Mouse (Mus musculus) adrenal gland, adult 2 months (tissue): ENCODE measurements around the gene B4galt2. TPM values are rescaled to one million over a fixed set of nuclear protein-coding genes. Genes with fewer than 3 reads are reported as not detected.

ENCODE experiments used
- DNase-seq: peaks from one replicate; pipeline ENCODE4 v3.0.0; 2021
- polyA plus RNA-seq: library from polyadenylated mRNA; depleted of rRNA; stranded (reverse); fragments of >200 nt; gene quantifications from 2 replicates; pipeline ENCODE4 v1.2.3, GENCODE M21; 2012
- total RNA-seq, 2 experiments: library from RNA; stranded (reverse); gene quantifications; 2 replicates each; pipeline ENCODE4 v1.2.3; 2021

Gene B4galt2
- total and polyA plus RNA-seq, 3 experiments, result 8.7 to 65.8 (median 12.1) TPM

DNA sequence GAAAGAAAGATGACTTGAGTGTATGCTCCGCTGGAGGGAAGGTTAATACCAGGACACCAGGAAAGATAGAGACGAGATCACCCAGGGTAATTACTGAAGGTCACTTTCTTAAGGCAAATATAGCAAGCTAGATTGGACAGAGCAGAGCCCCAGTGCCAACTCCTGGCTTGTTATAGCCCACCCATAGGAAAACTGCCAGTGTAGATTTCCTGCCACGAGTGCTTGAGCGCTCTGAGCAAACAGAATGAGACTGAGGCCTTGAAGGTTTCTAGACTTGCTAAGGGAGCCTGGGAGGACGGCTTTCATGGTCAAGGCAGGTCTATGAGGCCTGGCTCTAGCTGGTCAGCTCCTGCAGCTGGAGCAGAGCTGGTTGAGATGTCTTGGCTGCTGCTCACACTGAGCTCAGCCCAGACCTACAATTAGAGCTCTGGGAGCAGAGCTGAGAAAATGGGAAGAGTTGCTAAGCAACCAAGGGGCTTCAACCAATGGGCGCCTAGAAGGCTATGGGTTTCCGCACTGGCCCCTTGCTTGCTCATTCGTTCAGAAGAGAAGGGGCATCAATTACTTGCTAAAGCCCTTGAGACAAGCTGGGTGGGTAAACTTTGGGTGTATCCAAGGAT is 25.7 kb upstream of the B4galt2 start:
- no peak for DNase-seq

DNA sequence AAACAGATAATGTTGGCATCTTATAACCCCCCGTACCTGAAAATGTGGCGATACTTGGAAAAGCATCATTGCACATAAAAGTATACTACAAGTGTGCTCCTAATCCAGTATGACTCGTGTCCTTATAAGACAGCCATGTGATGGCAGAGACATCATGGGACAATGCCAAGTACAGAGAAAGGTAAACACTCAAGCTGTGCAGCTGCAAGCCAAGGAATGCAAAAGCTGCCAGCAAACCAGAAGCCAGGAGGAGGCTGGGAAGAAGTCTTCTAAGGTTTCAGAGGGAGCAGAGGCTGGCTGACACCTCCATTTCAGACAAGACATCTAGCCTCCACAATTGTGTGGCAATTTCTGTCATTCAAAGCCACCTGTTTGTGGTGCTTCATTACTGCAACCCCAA is 22.9 kb upstream of the B4galt2 start:
- no peak for DNase-seq

DNA sequence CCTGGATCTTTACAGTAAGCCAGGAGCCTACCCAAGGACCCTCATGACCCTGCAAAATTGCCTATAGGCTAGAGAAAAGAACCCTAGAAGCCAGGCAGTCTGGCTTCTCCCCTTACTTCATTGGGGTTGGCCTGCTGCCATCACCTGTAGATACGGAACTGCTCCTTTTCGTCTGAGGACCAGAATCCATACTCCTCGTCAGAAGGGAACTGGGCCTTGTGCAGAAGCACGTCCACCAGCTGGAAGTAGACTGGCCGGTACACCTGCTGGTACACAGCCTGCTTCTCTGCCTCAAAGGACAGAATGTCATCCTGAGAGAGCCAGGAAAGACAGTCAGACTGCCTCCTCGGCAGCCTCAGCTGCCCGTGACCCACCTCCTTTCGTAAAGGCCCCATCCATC is 21.5 kb upstream of the B4galt2 start:
- no peak for DNase-seq

DNA sequence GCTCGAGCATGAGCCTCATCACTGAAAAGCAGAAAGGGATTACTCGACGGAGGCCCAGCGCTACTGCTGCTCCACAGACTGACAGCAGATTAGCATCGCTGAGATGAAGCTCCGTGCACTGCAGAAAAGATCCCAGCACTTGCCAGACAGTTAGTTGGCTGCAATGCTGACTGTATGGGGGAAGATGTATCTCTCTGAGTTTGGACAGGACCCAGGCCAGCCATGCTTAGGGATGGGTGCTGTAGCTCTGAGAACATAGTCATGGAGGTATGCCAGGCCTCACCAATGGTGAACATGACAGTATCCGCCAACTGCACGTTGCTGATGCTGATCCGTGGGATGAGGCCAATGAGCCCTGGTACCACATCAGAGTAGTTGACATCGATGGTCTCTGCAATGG is 20.8 kb upstream of the B4galt2 start:
- no peak for DNase-seq

DNA sequence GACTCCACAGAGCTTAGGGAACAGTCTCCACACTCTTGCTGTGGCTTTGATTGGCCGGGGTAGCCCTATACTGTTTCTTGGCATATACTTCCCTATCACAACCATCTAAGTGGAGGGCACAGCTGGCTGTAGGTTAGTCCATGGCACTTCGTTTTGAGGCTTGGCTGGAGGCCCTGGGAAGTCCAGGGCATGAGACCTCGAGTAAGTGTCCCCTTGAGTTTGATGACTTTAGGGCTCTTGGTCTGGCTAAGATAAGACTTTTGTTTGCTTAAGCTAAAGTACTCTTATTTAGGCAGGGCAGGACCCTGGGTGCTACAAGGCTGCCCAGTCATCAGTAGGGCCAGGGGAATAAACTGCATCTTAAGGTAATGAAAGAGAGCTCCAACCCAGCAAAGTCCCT is 14.8 kb upstream of the B4galt2 start:
- DNase-seq, result no peak

DNA sequence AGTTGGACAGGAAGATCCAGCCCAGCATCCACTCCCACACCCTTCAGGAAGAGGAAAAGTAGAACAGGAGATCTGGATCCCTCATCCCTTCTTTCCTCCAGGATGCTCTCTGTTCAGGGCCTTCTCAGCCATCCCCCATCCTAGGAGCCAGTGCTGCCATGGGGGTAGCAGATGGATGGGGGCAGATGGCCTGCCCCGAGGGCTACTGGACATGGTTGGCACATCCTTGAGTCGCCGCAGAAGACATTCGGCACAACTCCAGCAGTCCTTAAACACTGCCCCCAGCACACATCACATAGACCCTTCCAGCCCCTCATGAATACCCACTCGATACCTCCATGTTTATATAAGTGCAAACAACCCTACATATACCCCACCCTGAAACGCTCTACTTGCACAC is 12.7 kb upstream of the B4galt2 start:
- DNase-seq, result no peak

DNA sequence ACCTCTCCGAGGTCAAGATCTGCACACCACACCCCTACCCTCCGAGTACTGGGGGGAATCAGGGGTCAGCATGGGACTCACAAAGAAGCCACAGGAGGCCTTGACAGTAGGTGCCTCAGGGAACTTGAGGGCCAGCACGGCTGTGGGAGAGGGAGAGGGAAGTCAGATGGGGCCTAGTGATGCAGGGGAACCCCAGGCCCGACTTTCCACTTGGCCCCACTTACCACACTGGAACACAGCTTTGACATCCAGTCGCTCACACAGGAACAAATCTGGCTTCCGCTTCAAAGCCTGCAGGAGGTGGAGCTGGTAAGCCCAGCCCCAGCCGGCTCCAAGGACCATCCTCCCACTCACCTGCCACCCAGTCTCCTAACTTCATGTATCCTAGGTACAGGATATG is 12.1 kb upstream of the B4galt2 start:
- no peak for DNase-seq

DNA sequence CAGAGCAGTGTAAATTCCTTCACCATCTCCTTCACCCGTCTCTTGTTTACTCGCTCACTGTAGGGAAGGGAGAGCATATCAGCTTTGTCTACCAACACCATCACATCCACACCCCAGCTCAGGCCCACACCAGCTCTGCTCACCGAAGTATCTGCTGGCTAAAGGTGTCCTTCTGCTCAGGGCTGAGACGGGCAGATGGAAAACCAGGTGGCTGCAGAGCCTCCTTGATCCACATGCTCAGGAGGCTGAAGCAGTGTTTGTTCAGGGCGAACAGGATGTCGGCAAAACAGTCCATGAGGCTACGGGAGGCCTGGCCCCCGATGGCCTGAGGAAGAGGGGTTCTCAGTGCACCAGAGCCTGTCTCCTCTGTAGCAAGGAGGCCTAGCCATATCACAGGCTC is 11.3 kb upstream of the B4galt2 start:
- no peak for DNase-seq

DNA sequence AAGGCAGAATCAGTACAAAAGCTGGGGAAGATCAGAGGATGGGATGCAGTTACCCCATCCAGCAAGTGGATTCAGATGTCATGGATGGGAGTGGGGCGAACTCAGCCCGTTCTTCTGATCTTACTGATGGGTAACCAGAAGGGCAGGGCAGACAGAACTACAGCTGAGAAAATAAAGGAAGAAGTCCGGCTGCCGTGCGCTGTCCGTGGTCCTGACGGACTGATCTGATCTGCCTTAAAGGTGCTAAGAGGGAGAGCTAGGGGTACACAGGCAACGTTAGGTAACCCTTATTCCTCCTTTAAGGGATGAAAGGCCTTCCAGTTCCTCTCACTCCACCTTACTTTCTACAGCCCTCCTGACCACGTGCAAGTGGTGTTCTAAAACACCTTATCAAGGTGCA is 10.1 kb upstream of the B4galt2 start:
- peak; percentile 61 for DNase-seq

DNA sequence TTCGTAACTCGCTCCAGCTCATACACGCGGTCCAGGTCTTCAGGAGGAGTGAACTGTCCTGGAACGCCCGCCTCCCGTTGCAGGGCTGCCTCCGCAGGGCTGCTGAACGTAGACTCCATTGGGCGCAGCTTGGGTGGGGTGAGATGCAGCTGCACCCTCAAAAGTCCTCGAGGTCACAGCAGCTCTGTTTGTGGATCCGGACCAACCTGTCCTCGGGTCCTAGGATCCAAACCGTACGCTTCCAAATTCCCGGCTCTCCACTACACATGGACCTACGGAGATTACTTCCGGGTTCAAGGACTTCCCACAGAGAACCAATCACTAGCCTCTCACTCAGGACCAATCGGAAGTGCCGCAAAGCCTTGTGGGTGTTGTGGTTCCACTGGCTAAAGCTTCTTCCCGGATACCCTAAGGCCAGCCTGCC is 8.5 kb upstream of the B4galt2 start, which contains the start of gene Dph2:
Dph2 (minus strand) TSS at position 295 of the 424 bp plus-strand sequence.
- peak; percentile 90 for DNase-seq

DNA sequence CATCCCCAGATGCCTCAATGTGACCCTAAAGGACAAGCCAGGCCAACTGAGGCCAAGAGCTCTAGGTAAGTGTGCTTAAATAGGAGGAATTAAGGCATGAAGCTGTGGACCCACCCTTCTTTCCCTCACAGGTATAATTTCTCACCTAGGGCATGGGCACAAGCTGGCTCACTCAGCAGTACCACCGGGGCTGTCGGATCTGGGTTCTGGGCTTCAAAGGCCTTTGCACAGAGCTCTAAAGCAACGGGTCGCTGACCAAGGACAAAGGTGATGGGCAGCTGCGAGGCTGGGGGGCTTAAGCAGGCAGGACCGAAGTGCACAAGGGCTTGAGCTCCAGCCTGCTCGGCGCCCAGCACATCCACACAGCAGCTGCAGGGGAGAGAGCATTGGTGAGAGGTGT is 7.5 kb upstream of the B4galt2 start:
- DNase-seq, result no peak

DNA sequence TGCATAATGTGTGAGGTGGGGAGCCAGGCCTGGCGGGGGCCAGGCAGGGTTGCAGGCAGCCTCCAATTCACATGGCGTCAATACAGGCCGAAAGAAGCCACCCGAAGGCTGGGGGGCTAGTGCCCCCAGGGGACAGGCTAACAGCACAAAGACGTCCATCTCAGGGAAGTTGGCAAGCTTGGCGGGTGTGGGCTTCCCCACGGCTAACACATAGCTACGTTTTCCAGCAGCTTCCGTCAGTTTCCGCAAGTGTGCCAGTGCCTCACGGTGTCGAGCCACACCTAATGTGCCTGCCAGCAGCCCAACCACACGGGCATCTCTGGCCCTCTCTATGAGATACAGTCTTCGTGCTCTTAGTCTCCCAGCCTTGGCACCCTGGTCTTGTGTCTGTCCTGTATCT is 6.7 kb upstream of the B4galt2 start:
- DNase-seq, result no peak

DNA sequence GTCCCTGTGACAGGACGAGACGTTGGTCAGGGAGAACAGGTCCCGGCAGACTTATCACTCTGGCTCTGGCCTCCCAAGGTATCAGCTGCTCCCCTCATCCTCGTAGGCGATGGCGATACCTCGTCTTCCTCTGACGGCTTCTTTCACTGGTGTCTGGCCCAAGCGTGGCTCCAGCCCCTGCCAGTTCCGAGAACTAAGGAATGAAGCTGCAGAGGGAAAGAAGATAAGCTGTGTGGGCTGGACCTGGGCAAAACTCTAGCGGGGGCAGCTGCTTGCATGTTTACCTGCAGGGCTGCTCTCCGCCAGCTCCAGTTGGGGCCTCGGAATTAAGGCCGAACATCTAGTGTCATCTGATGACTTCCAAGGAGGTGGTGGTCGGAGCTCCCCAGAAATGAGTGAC is 6.2 kb upstream of the B4galt2 start:
- no peak for DNase-seq

DNA sequence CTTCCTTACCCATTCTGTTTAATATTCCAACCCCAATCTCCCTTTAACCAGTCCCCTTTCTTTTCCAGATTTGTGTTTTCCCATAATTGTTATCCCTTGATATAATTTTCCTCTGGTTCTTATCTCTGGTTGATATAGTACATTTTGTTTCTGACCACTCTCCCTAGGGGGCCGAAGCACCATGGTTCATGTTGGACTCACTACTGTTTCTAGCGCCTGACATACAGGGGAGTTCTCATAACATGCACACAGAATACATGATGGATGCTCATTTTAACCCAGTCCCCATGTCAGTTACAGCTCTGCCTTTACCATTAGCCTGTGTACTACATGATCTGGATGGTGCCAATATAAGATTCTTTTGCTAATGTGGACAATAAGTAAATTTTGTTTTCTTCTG is 4.6 kb upstream of the B4galt2 start:
- DNase-seq, result no peak

DNA sequence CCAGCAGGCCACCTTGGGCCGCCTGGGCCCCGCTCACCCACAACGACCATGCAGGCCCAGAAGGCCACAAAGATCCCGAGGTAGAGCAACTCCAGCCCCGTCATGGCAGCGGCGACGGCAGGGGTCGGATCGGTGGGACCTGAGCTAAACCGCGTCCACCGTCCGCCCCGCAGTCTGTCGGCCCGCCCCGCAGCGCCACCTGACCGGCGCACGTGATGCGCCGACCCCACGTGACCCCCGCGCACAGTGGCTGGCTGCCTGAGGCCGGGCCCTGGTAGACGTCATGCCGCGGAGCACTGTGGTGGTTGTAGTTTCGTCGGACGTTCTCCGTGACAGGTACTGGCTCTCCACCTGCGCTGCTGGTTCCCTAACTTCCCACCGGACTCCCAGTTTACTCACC is 3.8 kb upstream of the B4galt2 start, which contains the start of gene Atp6v0b:
Atp6v0b (minus strand) TSS at position 201 of the 400 bp plus-strand sequence.
- peak; percentile 96 for DNase-seq

DNA sequence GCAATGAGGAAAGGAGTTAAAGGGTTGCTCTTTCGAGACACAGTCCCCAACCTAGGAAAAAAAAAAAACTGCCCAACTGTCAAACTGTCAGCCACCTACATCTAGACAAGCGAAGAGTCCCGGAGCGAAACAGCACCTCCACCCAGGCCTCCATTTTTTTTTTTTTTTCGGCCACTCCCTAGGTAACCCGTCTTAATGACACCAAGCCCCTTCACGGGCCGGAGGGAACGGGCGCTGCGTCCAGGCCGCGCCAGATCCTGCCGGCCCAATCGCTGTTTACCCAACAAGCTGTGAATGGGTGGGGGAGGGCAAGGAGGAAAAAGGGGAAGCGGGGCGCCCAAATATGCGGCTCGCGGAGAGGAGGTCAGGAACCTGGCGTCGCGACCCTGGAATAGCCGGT is 3.4 kb upstream of the B4galt2 start:
- DNase-seq, result no peak

DNA sequence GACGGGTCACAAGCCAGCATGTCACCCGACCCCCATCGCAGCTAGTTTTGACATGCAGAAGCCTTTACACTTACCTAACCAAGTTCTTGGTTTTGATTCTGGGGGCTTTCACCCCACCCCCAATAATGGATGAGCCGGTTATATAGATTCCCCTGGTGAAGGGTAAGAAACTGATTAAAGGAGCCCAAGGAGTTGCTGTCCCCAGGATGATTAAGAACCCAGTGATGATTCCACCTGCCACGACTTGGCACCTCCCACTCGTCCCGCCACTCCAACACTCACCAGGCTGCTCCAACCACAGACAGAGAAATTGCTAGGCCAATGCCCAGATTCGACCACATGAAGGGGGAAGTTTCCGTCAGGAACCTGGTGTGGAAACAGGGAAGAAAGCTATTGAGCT is 2.7 kb upstream of the B4galt2 start:
- DNase-seq, result no peak

DNA sequence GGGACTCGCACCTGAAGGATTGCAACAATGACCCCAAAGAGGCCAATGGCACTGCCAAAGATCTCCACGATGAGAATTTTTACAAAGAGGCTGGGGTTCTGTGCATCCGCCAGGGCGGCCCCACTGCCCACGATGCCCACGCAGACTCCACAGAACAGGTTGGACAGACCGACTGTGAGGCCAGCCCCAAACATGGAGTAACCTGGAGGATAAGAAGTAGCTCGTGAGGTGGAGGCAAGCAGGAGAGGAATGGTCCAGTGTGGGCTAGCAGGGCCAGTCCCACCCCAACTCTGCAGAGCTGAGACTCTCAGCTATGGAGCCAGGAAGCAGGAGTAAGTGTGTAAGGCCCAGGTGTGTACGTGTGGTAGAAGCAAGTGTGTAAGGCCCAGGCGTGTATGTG is 1.8 kb upstream of the B4galt2 start:
- DNase-seq, result no peak

DNA sequence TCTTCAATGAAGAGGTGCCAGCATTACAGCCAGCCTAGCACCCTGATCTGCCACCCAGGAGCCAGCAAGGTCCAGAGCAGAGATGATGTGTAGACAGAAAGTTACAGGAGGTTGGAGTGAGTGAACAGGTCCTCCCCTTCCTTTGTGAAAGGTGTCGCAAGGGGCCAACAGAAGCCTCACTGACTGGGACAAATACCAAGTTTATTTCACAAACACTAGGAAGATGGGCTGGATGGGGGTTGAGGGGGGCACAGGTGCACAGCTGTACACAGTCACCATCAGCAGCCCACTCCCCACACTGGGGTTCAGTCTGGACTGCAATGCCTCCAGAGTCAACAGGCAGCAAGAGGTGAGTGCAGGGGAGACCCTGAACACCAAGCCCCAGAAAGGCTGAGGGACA is 859 bp upstream of the B4galt2 start:
- no peak for DNase-seq

DNA sequence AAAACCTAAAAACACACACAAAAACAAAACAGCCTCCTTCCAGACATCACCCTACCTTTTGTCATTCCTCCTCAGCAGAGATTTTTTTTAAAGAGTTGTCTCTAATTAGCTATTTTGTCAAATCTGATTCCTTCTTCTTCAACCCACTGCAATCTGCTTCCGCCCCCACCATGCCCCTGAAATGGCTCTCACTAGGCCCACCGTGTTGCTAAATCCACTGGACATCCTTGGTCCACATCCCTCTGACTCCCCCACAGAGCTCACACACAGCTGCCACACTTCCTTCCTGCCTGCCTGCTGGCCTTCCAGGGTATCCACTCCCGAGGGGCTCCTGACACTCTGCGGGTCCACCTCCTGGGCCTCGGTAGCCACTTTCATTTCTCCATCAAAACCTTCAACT is 4.6 kb downstream of the B4galt2 start:
- DNase-seq, result no peak

DNA sequence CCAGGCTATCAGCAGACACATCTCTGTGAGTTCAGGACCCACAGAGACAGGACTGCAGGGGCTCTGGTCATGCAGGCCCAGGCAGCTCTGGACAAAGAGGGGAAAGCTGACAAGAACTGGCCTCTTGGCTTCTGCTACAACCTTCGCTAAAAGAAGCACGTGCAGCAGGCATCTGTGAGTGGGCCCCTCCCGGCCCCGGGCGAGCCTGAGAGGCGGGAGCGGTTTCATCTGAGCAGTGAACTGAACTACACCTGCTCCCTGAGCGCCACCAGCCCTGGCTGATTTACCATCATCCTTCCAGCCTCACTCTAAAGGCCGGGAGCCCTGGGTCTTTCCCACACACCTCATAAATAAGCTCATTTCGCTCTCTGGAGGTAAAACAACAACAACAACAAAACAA is 5.0 kb downstream of the B4galt2 start:
- no peak for DNase-seq

DNA sequence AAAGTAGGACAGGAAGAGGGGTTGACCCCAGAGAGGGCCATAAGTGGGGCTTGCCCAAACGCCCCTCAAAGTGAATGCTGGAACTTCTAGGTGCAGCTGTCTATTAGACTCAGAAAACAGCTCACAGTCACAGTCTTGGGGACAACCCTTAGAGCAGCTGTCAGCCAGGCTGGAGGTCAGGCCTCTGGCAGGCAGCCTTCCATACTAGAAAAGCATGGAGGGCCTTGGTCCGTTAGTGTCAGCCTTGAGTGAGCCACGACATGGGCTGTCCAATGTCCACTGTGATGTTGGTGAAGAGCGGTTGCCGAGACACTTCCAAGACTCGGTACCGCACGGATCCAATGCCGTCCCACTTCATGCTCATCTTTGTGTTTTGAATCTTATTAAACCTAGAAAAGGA is 9.7 kb downstream of the B4galt2 start:
- peak; percentile 41 for DNase-seq

DNA sequence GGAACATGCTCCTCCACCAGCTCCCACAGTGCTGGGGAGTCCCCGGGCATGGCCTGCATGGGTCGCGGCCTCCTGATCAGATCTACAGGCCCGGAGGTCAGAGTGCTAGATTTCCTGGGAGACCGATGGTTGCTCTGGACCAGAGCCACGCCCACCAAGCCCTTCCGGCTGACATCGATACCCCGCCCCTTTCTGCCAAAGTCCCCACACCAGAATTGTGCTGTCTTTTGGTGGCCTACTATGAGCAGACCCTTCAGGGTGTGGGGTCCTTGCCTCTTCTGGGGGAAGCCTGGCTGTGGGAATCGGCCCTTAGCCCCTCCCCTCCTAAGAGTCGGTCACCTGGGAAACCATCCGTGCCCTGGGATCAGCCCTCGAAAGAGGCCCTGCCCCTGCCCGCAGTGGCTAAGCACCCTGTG is 10.8 kb downstream of the B4galt2 start, which contains the start of gene Ccdc24:
Ccdc24 (minus strand) TSS at position 87 of the 416 bp plus-strand sequence.
- DNase-seq, result peak; percentile 38

DNA sequence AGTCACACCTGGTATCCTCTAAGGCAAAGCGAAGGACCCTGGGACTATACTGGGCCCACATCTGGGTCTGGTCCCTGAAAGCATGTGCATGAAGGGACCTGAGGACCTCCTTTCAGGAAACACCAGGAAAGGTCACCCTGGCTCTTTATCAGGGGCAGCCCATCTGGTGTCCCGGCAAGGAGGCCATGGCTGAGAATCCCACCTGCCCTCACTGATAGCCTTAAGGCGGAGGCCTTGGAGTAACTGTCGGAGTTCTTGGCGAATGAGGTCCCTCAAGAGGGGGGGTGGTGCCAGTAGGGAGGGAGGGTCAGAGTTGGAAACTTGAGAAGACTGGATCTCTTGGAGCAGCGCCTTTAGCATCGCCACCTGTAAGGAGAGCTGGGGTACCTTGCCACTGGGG is 11.5 kb downstream of the B4galt2 start:
- DNase-seq, result no peak

DNA sequence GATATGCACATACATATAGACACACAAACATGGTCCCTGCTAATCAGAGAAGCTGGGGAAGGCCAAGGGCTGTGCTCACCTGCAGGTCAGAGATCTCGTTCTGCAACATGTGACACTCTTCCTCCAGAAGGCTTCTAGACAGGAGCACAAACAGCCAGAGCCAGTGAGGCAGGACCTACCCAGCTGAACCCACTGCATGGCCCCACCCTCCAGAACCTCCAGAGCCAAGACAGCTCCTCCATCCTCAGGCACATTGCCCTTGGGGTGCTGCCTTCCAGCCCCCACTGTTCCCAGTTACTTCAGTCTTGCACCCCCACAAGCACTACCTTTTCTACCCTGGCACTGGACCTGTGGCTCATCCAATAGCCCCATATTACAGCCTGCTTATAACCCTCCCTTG is 12.8 kb downstream of the B4galt2 start:
- no peak for DNase-seq
